Mouse (Mus musculus) bone marrow macrophage, adult 2 months (primary cell): ENCODE results near the gene Myl6b.

Source experiments
- CTCF ChIP-seq: IDR thresholded peaks from 2 replicates; pipeline ENCODE4 v1.5.1; 2012; ENCODE audit warnings: low read depth, mild to moderate bottlenecking, low read length, moderate library complexity
- POLR2A ChIP-seq: IDR thresholded peaks from 2 replicates; pipeline ENCODE4 v1.6.1; 2012; ENCODE audit warnings: mild to moderate bottlenecking, low read depth, low read length, borderline replicate concordance

GRCm38 (mm10) chr10:128455280-128455679 is 43.2 kb downstream of the Myl6b start:
- TF ChIP-seq CTCF (0 out of 2 replicates have a peak, but pooled peaks have one; percentile 17), POLR2A (no peak)
